Mouse (Mus musculus): Measurements from ENCODE around the gene Higd1c. TPM values are rescaled to one million over a fixed set of nuclear protein-coding genes. Genes with fewer than 3 reads are reported as not detected.
"Not testable (repeated sequence)": the region's sequence is repeated elsewhere in the genome, so short reads cannot be mapped to it uniquely, and the experiment has no call there.

Higd1c gene
- polyA plus RNA-seq (2012; rRNA removed), result not detected in 2 replicates

GRCm38 (mm10) chr15:100364242-100364641, at the start of gene Higd1c:
Gene Higd1c, plus strand, starts transcription at chr15:100364542.
- Histone ChIP-seq H3K4me1 (ENCODE audit: control insufficient read depth, insufficient read depth, low read length) (no peaks in the 10 kb centered on the region), H3K27me3 (ENCODE audit: control insufficient read depth, insufficient read depth, low read length) (no peaks in the 10 kb centered on the region), H3K27ac (ENCODE audit: insufficient read depth, low read length) (no peak within 1 kb of the TSS), H3K4me3 (replicated peaks; ENCODE audit: insufficient read depth, low read depth, low read length) (no peak within 1 kb of the TSS)
- DNase-seq, result no peak
- no peak for TF ChIP-seq POLR2A (IDR thresholded peaks at IDR 0.05; ENCODE audit: borderline replicate concordance, insufficient read depth, low read length)
- no peak for TF ChIP-seq CTCF (IDR thresholded peaks at IDR 0.05; ENCODE audit: borderline replicate concordance, insufficient read depth, low read depth, low read length)
- 83% methylated on average over 7 of the region's 7 CpGs for WGBS

- WGBS, result 81% methylated on average over 4 of the region's 4 CpGs
Observed at GRCm38 (mm10) chr15:100318014-100318671, 46.2 kb upstream of the Higd1c start.

GRCm38 (mm10) chr15:100319884-100320283, 44.5 kb upstream of the Higd1c start:
- no peak overlapping the region for H3K27ac ChIP-seq (ENCODE audit: insufficient read depth, low read length)
- WGBS, result 93% methylated on average over 1 of the region's 1 CpGs
- no peaks in the 10 kb centered on the region for H3K27me3 ChIP-seq (ENCODE audit: control insufficient read depth, insufficient read depth, low read length)
- peaks cover 10% of the 10 kb centered on the region for H3K4me1 ChIP-seq (ENCODE audit: control insufficient read depth, insufficient read depth, low read length)
- no peak for DNase-seq
- no peak for TF ChIP-seq POLR2A (IDR thresholded peaks at IDR 0.05; ENCODE audit: borderline replicate concordance, insufficient read depth, low read length)
- H3K4me3 ChIP-seq (replicated peaks; ENCODE audit: insufficient read depth, low read depth, low read length), result no peak overlapping the region

More at GRCm38 (mm10) chr15:100318014-100318671, 46.2 kb upstream of the Higd1c start:
- H3K4me3 ChIP-seq (replicated peaks; ENCODE audit: insufficient read depth, low read depth, low read length); H3K27me3 ChIP-seq (ENCODE audit: control insufficient read depth, insufficient read depth, low read length); DNase-seq; H3K27ac ChIP-seq (ENCODE audit: insufficient read depth, low read length): not testable (repeated sequence)
- peaks cover 10% of the 10 kb centered on the region for H3K4me1 ChIP-seq (ENCODE audit: control insufficient read depth, insufficient read depth, low read length)

GRCm38 (mm10) chr15:100320295-100320905, 43.9 kb upstream of the Higd1c start:
- 0 out of 2 replicates have a peak overlapping the region, but pooled peaks have one; percentile 19 for H3K27ac ChIP-seq (ENCODE audit: insufficient read depth, low read length)
- peaks cover 10% of the 10 kb centered on the region for H3K4me1 ChIP-seq (ENCODE audit: control insufficient read depth, insufficient read depth, low read length)
- no peak for TF ChIP-seq CTCF (IDR thresholded peaks at IDR 0.05; ENCODE audit: borderline replicate concordance, insufficient read depth, low read depth, low read length)
- no peak for TF ChIP-seq POLR2A (IDR thresholded peaks at IDR 0.05; ENCODE audit: borderline replicate concordance, insufficient read depth, low read length)
- DNase-seq, result no peak
- no peaks in the 10 kb centered on the region for H3K27me3 ChIP-seq (ENCODE audit: control insufficient read depth, insufficient read depth, low read length)
- no peak overlapping the region for H3K4me3 ChIP-seq (replicated peaks; ENCODE audit: insufficient read depth, low read depth, low read length)
- 70% methylated on average over 9 of the region's 9 CpGs for WGBS

GRCm38 (mm10) chr15:100321134-100321533, 43.2 kb upstream of the Higd1c start:
- DNase-seq, result peak; percentile 70 to 76
- H3K27me3 ChIP-seq (ENCODE audit: control insufficient read depth, insufficient read depth, low read length), result no peaks in the 10 kb centered on the region
- TF ChIP-seq POLR2A (IDR thresholded peaks at IDR 0.05; ENCODE audit: borderline replicate concordance, insufficient read depth, low read length), result no peak
- peak; percentile 80 for TF ChIP-seq CTCF (IDR thresholded peaks at IDR 0.05; ENCODE audit: borderline replicate concordance, insufficient read depth, low read depth, low read length)
- H3K4me1 ChIP-seq (ENCODE audit: control insufficient read depth, insufficient read depth, low read length), result peaks cover 10% of the 10 kb centered on the region
- H3K4me3 ChIP-seq (replicated peaks; ENCODE audit: insufficient read depth, low read depth, low read length), result no peak overlapping the region
- 22% methylated on average over 5 of the region's 5 CpGs for WGBS
- H3K27ac ChIP-seq (ENCODE audit: insufficient read depth, low read length), result no peak overlapping the region

- no peaks in the 10 kb centered on the region for H3K27me3 ChIP-seq (ENCODE audit: control insufficient read depth, insufficient read depth, low read length)
- no peak overlapping the region for H3K4me3 ChIP-seq (replicated peaks; ENCODE audit: insufficient read depth, low read depth, low read length)
- H3K27ac ChIP-seq (ENCODE audit: insufficient read depth, low read length), result no peak overlapping the region
- H3K4me1 ChIP-seq (ENCODE audit: control insufficient read depth, insufficient read depth, low read length), result peaks cover 10% of the 10 kb centered on the region
- DNase-seq, result no peak
- TF ChIP-seq POLR2A (IDR thresholded peaks at IDR 0.05; ENCODE audit: borderline replicate concordance, insufficient read depth, low read length), result no peak
- TF ChIP-seq CTCF (IDR thresholded peaks at IDR 0.05; ENCODE audit: borderline replicate concordance, insufficient read depth, low read depth, low read length), result no peak
- 80% methylated on average over 12 of the region's 12 CpGs for WGBS
Observed at GRCm38 (mm10) chr15:100324021-100324591, 40.2 kb upstream of the Higd1c start.

- H3K4me3 ChIP-seq (replicated peaks; ENCODE audit: insufficient read depth, low read depth, low read length), result no peak overlapping the region
- TF ChIP-seq POLR2A (IDR thresholded peaks at IDR 0.05; ENCODE audit: borderline replicate concordance, insufficient read depth, low read length), result no peak
- TF ChIP-seq CTCF (IDR thresholded peaks at IDR 0.05; ENCODE audit: borderline replicate concordance, insufficient read depth, low read depth, low read length), result no peak
- no peak overlapping the region for H3K27ac ChIP-seq (ENCODE audit: insufficient read depth, low read length)
- DNase-seq, result no peak
- peaks cover 5% of the 10 kb centered on the region for H3K4me1 ChIP-seq (ENCODE audit: control insufficient read depth, insufficient read depth, low read length)
- H3K27me3 ChIP-seq (ENCODE audit: control insufficient read depth, insufficient read depth, low read length), result no peaks in the 10 kb centered on the region
- WGBS, result 98% methylated on average over 3 of the region's 3 CpGs
Observed at GRCm38 (mm10) chr15:100325235-100325634, 39.1 kb upstream of the Higd1c start.

GRCm38 (mm10) chr15:100328089-100328488, 36.3 kb upstream of the Higd1c start:
- WGBS, result 46% methylated on average over 4 of the region's 4 CpGs
- not testable (repeated sequence) for H3K4me1 ChIP-seq (ENCODE audit: control insufficient read depth, insufficient read depth, low read length); DNase-seq; H3K27me3 ChIP-seq (ENCODE audit: control insufficient read depth, insufficient read depth, low read length); H3K27ac ChIP-seq (ENCODE audit: insufficient read depth, low read length); H3K4me3 ChIP-seq (replicated peaks; ENCODE audit: insufficient read depth, low read depth, low read length)

- H3K27ac ChIP-seq (ENCODE audit: insufficient read depth, low read length); DNase-seq; H3K4me1 ChIP-seq (ENCODE audit: control insufficient read depth, insufficient read depth, low read length); H3K27me3 ChIP-seq (ENCODE audit: control insufficient read depth, insufficient read depth, low read length); H3K4me3 ChIP-seq (replicated peaks; ENCODE audit: insufficient read depth, low read depth, low read length): not testable (repeated sequence)
- 78% methylated on average over 10 of the region's 10 CpGs for WGBS
Observed at GRCm38 (mm10) chr15:100329336-100329735, 35.0 kb upstream of the Higd1c start.

All from cerebellum, adult 2 months (tissue).